Mouse (Mus musculus): ENCODE data around the gene Cldn34b1. TPM values are rescaled to one million over a fixed set of nuclear protein-coding genes. Genes with fewer than 3 reads are reported as not detected.

The Cldn34b1 gene
- not detected for total RNA-seq (2023)

DNA sequence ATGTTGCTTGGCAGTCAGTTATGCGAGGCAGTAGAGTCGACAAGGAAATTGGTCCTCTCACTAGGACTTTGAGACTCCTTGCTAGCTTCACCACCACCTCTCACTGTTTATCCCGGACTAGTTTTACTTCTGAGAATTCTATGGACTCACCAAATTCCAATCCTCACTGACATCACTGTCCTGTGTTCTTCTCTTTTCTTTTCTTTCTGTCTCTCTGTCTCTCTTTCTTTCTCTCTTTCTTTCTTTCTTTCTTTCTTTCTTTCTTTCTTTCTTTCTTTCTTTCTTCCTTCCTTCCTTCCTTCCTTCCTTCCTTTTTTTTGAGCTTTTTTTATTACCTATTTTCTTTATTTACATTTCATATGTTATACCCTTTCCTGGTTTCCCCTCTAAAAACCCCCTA, at the start of gene Cldn34b1:
TSS of gene Cldn34b1 (minus strand) at position 101 of the 400 bp plus-strand sequence.

DNA sequence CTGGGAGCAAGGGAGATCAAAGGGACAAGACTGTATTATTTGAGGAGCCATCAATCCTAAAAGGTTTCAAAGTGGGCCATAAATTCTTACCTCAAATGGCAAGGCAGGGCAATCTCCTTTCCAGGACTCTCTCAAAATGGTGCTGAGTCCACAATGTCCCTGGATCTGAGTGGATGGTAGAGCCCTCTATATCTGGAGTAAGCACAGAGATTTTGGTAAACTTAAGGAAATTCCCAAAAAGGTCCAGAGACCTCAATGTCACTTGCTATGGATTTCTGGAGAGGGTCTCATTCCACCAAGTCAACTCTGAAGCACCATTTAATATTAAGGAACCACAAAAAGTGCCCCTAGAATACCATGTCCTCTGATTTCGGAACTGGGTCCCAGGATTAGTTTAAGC, 45.8 kb upstream of the Cldn34b1 start, which contains the start of gene Magea6:
TSS of gene Magea6 (minus strand) at position 101 of the 400 bp plus-strand sequence.

Other genes with a start within 250 kb of the Cldn34b1 start
- gene Magea6, start 45.7 kb upstream of the Cldn34b1 start, total RNA-seq (2023), result not detected
- gene Magea3, start 59.2 kb upstream of the Cldn34b1 start, total RNA-seq (2023), result not detected
- gene Magea8, start 105.6 kb upstream of the Cldn34b1 start, total RNA-seq (2023), result not detected
- gene Magea5, start 172.9 kb upstream of the Cldn34b1 start, total RNA-seq (2023), result not detected
- gene Magea1, start 199.5 kb upstream of the Cldn34b1 start, total RNA-seq (2023), result not detected
- not detected for gene Magea2, start 203.4 kb upstream of the Cldn34b1 start, total RNA-seq (2023)
- not detected for gene Cldn34b2, start 238.1 kb upstream of the Cldn34b1 start, total RNA-seq (2023)